Mouse (Mus musculus) ovary, adult 18-20 months (tissue): ENCODE data around the gene Gm5725.
"Not testable (repeated sequence)": the region's sequence is repeated elsewhere in the genome, so short reads cannot be mapped to it uniquely, and the experiment has no call there.

Source experiments
- DNase-seq: peaks from one replicate; pipeline ENCODE4 v3.0.0; 2022; ENCODE audit warnings: low spot score, mixed read lengths

Gm5725 gene

DNA sequence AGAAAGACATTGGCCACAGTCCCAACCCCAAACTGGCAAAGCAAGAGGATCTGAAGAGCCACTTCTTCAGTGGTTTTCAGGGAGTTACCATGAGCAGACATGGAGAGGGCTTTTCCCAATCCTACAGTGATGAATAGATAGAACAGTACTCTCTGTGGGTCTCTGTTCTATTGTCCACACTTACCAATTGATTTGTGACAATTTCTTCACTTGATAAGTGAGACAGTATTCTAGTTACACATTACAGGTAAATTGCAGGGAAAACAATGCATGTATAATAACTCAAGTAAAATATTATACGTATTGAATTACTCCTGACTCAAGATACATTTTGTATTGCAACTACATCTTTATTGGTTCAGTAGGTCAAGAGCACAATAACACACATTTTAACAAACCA, at the start of gene Gm5725:
Gene Gm5725 (minus strand): TSS at position 101 of the 400 bp plus-strand sequence.
- DNase-seq: not testable (repeated sequence)

DNA sequence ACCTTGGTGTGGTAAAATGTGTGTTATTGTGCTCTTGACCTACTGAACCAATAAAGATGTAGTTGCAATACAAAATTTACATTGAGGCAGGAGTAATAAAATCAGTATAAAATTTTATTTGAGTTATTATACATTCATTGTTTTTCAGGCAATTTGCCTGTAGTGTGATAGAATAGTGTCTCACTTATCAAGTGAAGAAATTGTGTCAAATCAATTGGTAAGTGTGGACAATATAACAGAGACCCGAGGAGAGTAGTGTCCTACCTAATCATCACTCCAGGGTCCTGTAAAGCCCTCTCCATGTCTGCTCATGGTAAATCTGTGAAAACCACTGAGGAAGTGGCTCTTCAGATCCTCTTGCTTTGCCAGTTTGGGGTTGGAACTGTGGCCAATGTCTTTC, 12.0 kb downstream of the Gm5725 start, which contains the start of gene Vmn1r135:
Gene Vmn1r135 (plus strand): TSS at position 301 of the 400 bp plus-strand sequence.
- DNase-seq: not testable (repeated sequence)

DNA sequence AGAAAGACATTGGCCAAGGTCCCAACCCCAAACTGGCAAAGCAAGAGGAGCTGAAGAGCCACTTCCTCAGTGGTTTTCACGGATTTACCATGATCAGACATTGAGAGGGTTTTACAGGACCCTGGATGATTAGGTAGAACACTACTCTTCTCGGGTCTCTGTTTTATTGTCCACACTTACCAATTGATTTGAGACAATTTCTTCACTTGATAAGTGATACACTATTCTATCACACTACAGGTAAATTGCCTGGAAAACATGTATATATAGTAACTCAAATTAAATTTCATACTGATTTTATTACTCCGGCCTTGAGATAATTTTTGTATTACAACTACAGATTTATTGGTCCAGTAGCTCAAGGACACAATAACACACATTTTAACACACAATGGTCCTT, 47.4 kb downstream of the Gm5725 start, which contains the start of gene Gm4177:
Gene Gm4177 (minus strand): TSS at position 101 of the 400 bp plus-strand sequence.
- not testable (repeated sequence) for DNase-seq
